Mouse (Mus musculus) gastrocnemius, postnatal 25 days (tissue): ENCODE data around the gene Olfm1. TPM values are rescaled to one million over a fixed set of nuclear protein-coding genes. Genes with fewer than 3 reads are reported as not detected.

Experiments used
- DNase-seq: peaks from one replicate; pipeline ENCODE4 v3.0.0; 2022
- long read RNA-seq, 2 experiments: library from polyadenylated mRNA; stranded (forward); transcript quantifications; one replicate each; pipeline ENCODE4 v2.0.0; 2021
- total RNA-seq, 2 experiments: library from RNA; stranded (reverse); gene quantifications; 1 replicate in 1 of 2; 2 replicates in 1 of 2; pipeline ENCODE4 v1.2.3; 2021

Olfm1 gene
- 10 to 100 TPM; 11.9 to 14.5 TPM for total RNA-seq
- long read RNA-seq, experiment 1, transcript Olfm1-203 (4 exons, 1,072 nt): major isoform, 7 of 16 reads
- long read RNA-seq, experiment 1, transcript Olfm1-201 (6 exons, 2,757 nt): minor isoform, 6 of 16 reads
- long read RNA-seq, experiment 1, partial matches to known transcripts: 1 of 16 reads
- long read RNA-seq, experiment 1, other reads (novel, unspliced or antisense): 0 of 16 reads
- long read RNA-seq, experiment 2, transcript Olfm1-203 (4 exons, 1,072 nt): major isoform, 8 of 19 reads
- long read RNA-seq, experiment 2, transcript Olfm1-201 (6 exons, 2,757 nt): minor isoform, 5 of 19 reads
- long read RNA-seq, experiment 2, partial matches to known transcripts: 2 of 19 reads
- long read RNA-seq, experiment 2, other reads (novel, unspliced or antisense): 0 of 19 reads

DNA sequence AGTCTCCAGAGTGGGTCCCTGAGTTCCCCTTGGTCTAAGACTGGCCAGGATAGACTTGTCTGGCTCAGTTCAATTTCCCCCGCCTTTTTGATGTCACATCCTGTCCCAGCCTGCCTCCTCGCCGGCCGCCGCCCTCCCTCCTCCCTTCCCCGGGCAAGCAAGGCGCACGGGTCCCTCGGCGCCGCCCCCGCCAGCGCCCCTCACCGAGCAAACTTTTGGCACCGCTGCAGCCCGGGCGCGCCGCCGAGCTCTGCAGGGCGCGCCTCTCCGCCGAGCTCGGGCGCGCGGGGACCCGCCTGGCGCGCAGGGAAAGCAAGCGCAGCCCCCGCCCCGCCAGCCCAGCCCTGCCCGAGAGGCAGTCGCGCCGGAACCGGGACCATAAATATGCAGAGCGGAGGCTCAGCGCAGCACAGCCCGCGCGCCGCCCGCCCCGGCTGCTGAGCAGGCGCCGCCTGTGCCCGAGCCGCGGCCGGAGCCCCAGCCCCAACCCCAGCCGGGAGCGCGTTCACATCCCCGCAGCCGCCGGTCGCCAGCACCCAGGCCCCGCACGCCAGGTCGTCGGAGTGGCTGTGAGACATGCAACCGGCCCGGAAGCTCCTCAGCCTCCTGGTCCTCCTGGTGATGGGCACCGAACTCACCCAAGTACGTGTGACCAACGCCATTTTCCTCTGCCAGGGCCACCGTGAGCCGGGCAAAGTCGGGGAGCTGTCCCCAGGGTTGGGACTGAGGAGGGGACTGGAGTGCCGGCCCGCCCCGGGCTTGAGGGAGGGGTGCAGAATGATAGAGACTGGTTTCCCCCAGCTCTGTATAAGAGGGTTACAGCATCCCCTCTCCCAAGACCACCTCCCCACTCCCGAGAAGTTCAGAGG, at the start of gene Olfm1:
Olfm1 (plus strand) TSS at position 172 of the 869 bp plus-strand sequence.
- peak; percentile 72 for DNase-seq

GRCm38 (mm10) chr2:28143417-28144045, 49.3 kb upstream of the Olfm1 start:
- no peak for DNase-seq

- DNase-seq: no peak
Observed at GRCm38 (mm10) chr2:28145702-28146101, 47.1 kb upstream of the Olfm1 start.

- DNase-seq: no peak
Observed at GRCm38 (mm10) chr2:28146152-28146551, 46.6 kb upstream of the Olfm1 start.

- DNase-seq: no peak
Observed at GRCm38 (mm10) chr2:28146685-28147084, 46.1 kb upstream of the Olfm1 start.

GRCm38 (mm10) chr2:28147248-28147794, 45.5 kb upstream of the Olfm1 start:
- DNase-seq: no peak

GRCm38 (mm10) chr2:28149688-28150087, 43.1 kb upstream of the Olfm1 start:
- DNase-seq: no peak

DNA sequence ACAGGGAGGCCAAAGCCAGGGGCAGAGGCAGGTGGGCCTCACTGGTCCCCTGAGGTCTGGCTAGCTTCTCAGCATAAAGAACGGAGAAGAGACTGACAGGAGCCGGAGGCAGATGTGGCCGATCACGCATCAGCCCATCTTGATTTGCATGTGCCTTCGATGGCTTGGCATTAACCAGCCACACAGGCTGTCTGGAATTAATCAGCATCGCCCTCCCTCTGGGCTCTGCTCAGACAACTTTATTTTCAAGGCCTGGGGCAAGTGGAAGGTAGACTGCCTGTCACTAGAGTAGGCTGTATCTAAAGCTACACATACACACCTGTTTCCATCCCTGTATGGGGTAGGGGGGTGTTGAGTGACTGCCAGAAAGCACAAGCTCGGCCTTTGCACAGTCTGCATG, 32.2 kb upstream of the Olfm1 start:
- no peak for DNase-seq

GRCm38 (mm10) chr2:28165570-28165969, 27.2 kb upstream of the Olfm1 start:
- DNase-seq: no peak

GRCm38 (mm10) chr2:28169336-28169735, 23.5 kb upstream of the Olfm1 start:
- DNase-seq: no peak

GRCm38 (mm10) chr2:28171962-28172361, 20.8 kb upstream of the Olfm1 start:
- DNase-seq: no peak

DNA sequence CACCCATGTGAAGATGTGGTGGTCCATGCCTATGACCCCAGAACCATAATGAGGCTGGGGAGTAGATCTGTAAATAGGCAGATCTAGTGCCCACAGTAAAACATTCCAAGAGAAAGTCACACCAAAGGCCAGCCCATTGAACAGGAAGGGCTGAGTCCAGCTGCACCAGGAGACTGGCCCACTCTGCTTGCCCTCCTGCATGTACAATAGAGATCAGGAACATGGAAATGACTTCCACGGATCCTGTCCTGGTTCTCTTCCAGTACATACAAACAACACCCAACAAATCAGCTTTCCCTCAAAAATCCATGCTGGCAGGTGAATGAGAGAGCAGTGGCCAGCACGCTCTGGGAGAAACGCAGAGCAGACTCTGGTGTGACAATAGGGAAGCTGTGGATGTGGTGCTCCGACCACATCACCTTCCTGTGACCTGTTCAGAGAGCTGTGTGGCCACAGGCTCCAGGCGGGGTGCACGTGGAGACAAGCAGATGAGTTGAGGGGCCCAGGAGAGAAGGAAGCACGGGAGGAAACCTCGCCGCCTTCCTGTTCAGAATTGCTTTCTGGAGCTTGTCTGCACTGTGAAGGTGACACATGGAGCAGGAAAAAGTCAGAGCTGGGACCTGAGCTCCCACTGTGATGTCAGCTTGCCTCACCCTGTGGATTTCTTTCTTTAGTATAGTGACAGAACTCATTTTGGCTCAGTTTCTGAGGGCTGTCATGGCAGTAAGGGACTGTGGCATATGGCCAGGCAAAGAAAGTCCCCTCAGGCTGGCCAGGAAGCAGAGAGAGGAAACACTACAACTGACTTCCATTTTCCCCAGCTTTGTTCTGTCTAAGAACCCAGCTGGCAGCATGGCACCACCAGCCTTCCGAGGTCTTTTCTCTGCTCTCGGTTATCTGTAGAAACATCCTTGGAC, 19.3 kb upstream of the Olfm1 start:
- DNase-seq: no peak

GRCm38 (mm10) chr2:28174441-28174840, 18.4 kb upstream of the Olfm1 start:
- no peak for DNase-seq

DNA sequence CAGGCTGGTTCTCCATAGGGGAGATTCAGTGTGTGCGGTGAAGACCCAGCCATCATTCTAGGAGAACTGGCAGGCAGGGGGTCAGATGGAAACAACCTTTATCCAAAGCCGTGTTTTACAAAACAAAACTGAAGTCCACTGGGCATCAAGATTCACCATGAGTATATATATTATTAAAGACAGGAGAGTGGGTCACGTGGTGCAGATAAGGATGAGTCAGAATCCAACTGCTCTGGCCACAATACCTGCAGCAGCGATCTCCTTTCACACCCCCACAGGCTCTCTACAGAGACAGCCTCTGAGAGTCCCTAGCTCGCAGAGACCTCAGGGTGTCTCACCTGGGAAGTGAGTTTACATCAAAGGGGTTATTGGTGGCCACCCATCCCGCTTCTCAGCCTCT, 14.2 kb upstream of the Olfm1 start:
- no peak for DNase-seq

DNA sequence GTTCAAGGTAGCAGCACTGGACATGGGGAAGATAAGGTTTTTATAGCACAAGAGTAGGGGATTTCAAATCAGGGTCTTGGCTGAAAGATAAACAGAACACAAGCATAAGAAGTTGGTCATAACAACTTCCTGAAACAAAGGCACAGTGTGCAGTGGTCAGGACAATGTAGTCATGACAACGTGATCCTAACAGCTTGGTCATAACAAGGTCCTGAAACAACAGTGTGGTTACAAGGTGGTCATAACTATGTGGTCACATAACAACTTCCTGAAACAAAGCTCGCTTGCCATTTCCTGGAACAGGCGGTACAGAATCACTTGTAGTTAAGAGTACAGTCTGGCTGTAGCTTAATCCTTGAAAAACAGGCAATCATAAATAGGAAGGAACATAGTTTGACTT, 12.7 kb upstream of the Olfm1 start:
- no peak for DNase-seq

GRCm38 (mm10) chr2:28188398-28188944, 4.3 kb upstream of the Olfm1 start:
- no peak for DNase-seq

GRCm38 (mm10) chr2:28193690-28194087, 897 bp downstream of the Olfm1 start:
- peak; percentile 20 for DNase-seq

DNA sequence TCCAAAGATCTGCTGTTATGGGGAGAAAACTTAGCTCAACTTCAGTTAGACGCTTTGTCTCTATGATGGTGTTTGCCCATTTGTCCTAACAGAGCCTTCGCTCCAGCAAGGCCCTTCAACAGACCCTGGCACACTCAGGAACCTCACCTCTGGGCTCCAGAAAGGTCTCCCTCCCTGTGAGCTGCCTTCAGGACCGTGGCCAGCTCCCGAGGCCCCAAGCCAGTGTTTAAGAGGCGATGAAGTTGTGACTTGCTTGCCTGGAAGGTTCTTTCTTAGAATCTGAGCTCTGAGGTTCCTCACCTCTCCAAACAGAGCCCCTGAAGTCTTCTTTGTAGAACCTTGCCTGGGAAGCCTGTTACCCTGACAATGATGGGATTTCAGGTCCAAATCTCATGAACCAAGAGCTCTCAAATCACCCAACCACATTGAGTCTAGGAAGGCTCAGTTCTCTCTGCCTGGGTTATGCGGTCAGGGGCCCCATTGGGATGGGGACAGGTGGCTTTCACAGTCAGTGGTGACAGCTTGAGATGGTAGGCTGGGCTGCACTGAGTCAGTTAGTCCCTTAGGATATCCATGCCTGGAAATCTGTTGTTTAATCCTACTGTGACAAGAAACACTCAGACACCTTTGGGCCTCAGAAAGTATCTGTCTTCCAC, 2.3 kb downstream of the Olfm1 start:
- DNase-seq: no peak

DNA sequence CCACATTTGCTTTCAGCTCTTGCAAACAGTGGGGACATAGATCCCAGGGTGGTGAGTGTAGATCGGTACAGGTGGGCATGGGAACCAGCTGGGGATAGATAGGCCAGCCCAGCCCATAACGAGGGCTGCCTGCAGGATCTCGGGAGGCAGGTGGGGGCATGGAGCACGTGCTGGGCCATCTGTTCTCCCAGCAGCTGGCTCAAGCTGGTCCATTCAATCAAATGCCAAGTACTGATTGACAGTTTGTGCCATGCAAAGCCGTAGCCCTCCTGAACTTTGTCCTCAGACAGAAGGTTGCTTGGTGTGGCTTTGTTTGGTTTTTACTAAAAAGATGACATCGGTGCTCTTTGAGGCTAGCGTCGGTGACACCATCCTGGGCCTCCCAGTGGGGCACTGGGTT, 2.9 kb downstream of the Olfm1 start:
- no peak for DNase-seq

DNA sequence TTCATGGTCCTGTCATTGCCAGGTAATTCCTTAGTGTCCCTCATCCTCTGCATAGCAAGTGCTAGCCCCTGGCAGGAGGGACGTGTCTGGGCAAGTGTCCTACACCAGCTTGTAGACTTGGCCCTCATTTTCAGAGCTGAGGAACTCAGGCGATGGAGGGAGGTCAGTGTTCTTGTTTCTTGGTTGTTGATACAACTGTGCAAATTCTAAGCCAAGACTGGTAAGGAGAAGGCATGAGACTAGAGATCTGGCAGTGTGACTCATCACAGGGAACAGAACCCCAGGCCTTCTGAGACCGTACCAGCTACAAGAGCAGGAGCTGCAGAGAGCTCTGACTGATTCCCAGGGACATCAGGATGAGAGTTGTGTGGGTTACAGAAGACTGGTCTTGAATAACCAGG, 8.6 kb downstream of the Olfm1 start:
- no peak for DNase-seq

GRCm38 (mm10) chr2:28204167-28204566, 11.4 kb downstream of the Olfm1 start:
- DNase-seq: peak; percentile 73
